Mouse (Mus musculus): Measurements from ENCODE around the gene Lmx1b. TPM values are rescaled to one million over a fixed set of nuclear protein-coding genes. Genes with fewer than 3 reads are reported as not detected.
A peak's percentile ranks its signal among the peaks of the same experiment; 100 is the strongest.

Lmx1b gene
- polyA plus RNA-seq, 1 experiment from 2014 or later: 8.6 TPM

DNA sequence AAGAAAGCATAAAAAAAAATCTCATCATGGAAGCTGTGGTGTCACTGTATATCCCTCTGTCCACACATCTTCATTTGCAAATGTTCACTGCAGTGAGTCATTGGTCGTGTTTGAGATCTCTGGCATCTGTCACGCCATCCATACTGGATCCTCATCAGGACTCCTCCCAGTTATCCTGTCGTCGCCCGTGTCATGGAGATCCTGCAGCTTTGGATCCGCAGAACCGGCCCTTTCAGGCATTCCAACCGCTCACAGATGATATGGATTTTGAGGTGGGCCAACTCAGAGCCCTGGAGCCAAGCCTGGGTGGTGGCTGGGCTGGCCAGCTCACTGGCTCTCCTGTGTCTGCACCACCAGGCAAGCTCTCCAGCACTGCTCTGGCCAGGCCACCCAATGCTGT is 84.7 kb downstream of the Lmx1b start:
- no peaks in the 10 kb centered on the region for H3K36me3 ChIP-seq
- peaks cover 11% of the 10 kb centered on the region; the same call in 1 of the 2 replicates for H3K27me3 ChIP-seq
- H3K27ac ChIP-seq: no peak overlapping the region
- no peaks in the 10 kb centered on the region for H3K9me3 ChIP-seq
- H3K4me2 ChIP-seq: no peak overlapping the region
- H3K9ac ChIP-seq (replicated peaks): no peak overlapping the region
- no peak overlapping the region for H3K4me3 ChIP-seq (replicated peaks)
- H3K4me1 ChIP-seq (replicated peaks): peaks cover 16% of the 10 kb centered on the region
- WGBS: 67% methylated on average over 8 of the region's 8 CpGs
- ATAC-seq (ENCODE audit: insufficient number of reproducible peaks, insufficient read depth, low FRiP score, low TSS enrichment, low read depth): no peak

DNA sequence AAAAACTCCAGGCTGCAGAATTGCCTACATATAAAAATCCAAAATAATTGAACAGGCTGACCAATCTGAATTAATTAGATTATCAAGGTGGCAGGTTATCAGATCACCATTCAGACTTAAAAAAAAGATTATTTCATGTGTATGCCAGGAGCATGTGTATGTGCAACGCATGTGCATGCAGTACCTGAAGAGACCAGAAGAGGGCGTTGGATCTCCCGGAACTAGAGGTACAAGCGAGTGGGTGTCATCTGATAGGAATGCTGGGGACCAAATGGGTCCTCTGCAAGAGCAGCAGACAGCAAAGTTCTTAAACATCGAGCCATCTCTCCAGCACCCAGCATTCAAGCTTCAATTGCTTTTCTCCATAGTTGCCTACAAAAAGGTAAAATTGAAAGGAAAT is 87.6 kb downstream of the Lmx1b start:
- no peak overlapping the region for H3K4me2 ChIP-seq
- no peak overlapping the region for H3K4me3 ChIP-seq (replicated peaks)
- peaks cover 5% of the 10 kb centered on the region; the same call in 1 of the 2 replicates for H3K27me3 ChIP-seq
- no peaks in the 10 kb centered on the region for H3K9me3 ChIP-seq
- no peak overlapping the region for H3K9ac ChIP-seq (replicated peaks)
- H3K4me1 ChIP-seq (replicated peaks): no peaks in the 10 kb centered on the region
- 55% methylated on average over 5 of the region's 5 CpGs for WGBS
- H3K27ac ChIP-seq: no peak overlapping the region
- no peak for ATAC-seq (ENCODE audit: insufficient number of reproducible peaks, insufficient read depth, low FRiP score, low TSS enrichment, low read depth)
- no peaks in the 10 kb centered on the region for H3K36me3 ChIP-seq

DNA sequence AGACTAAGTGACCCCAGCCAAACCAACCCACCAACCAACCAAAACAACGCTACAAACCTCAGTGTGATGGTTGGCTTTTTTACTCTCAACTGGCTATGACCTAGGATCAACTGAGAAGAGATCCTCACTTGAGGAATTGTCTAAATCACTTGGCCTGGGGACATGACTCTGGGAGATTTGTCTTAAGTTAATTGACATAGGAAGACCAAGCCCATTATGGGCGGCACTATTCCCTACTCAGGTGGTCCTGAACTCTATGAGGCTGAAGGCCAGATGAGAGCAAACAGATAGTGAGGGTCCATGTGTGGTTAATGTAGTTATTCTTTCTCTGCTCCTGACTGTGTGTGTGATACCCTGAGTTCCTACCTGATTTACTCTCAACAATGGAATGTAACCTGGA is 92.7 kb downstream of the Lmx1b start:
- Histone ChIP-seq H3K9me3 (no peaks in the 10 kb centered on the region), H3K4me2 (no peak overlapping the region), H3K36me3 (no peaks in the 10 kb centered on the region), H3K27ac (peak overlapping the region; percentile 66), H3K4me1 (replicated peaks) (peaks cover 40% of the 10 kb centered on the region), H3K4me3 (replicated peaks) (no peak overlapping the region), H3K27me3 (peaks cover 34% of the 10 kb centered on the region), H3K9ac (replicated peaks) (no peak overlapping the region)
- 90% methylated on average over 2 of the region's 2 CpGs for WGBS
- no peak for ATAC-seq (ENCODE audit: insufficient number of reproducible peaks, insufficient read depth, low FRiP score, low TSS enrichment, low read depth)

DNA sequence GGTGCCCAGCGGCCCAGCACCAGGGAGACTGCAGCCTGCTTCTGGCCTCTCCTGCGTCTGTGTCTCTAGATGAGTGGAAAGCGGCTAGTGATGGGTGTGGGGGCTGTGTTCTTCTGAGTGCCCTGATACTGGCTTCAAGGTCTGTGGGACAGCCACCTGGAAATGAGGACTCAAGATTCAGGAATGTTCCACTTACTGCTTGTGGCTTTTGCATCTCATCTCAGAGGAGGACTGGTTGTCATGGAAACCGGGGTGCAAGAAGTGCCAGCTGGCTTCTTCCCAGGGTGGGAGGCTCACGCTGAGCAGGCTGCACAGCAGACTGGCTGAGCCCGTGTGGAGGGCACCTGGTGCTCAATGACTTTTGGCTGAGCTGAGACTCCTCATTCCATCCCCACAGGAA is 93.4 kb downstream of the Lmx1b start:
- H3K27me3 ChIP-seq: peaks cover 36% of the 10 kb centered on the region
- no peak overlapping the region for H3K9ac ChIP-seq (replicated peaks)
- 20% methylated on average over 6 of the region's 6 CpGs for WGBS
- H3K4me1 ChIP-seq (replicated peaks): peaks cover 40% of the 10 kb centered on the region
- no peaks in the 10 kb centered on the region for H3K36me3 ChIP-seq
- no peak for ATAC-seq (ENCODE audit: insufficient number of reproducible peaks, insufficient read depth, low FRiP score, low TSS enrichment, low read depth)
- H3K27ac ChIP-seq: peak overlapping the region; percentile 66
- H3K4me3 ChIP-seq (replicated peaks): no peak overlapping the region
- peak overlapping the region; percentile 15; the same call in 1 of the 2 replicates for H3K4me2 ChIP-seq
- H3K9me3 ChIP-seq: no peaks in the 10 kb centered on the region

DNA sequence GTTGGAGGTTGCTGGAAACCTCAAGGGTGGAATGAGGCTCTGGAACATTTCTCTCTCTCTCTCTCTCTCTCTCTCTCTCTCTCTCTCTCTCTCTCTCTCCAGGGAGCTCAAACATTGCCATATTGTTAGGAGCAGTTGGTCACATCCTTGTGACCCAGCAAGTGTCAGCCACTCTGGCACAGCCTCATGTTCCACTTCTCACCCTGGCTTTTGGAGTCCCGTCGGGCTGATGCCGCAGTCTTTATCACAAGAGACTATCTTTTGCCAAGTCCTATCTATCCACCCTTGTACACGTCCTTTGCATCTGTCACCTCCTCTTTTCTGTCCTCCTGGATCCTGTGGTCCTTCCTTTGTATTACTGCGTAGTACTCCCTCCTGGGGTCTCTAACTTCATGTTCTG is 94.3 kb downstream of the Lmx1b start:
- ATAC-seq (ENCODE audit: insufficient number of reproducible peaks, insufficient read depth, low FRiP score, low TSS enrichment, low read depth): no peak
- peaks cover 42% of the 10 kb centered on the region for H3K27me3 ChIP-seq
- H3K4me2 ChIP-seq: no peak overlapping the region
- no peak overlapping the region for H3K9ac ChIP-seq (replicated peaks)
- 86% methylated on average over 5 of the region's 5 CpGs for WGBS
- H3K9me3 ChIP-seq: no peaks in the 10 kb centered on the region
- no peaks in the 10 kb centered on the region for H3K36me3 ChIP-seq
- peaks cover 40% of the 10 kb centered on the region for H3K4me1 ChIP-seq (replicated peaks)
- H3K27ac ChIP-seq: peak overlapping the region; percentile 66; the same call in 1 of the 2 replicates
- no peak overlapping the region for H3K4me3 ChIP-seq (replicated peaks)

DNA sequence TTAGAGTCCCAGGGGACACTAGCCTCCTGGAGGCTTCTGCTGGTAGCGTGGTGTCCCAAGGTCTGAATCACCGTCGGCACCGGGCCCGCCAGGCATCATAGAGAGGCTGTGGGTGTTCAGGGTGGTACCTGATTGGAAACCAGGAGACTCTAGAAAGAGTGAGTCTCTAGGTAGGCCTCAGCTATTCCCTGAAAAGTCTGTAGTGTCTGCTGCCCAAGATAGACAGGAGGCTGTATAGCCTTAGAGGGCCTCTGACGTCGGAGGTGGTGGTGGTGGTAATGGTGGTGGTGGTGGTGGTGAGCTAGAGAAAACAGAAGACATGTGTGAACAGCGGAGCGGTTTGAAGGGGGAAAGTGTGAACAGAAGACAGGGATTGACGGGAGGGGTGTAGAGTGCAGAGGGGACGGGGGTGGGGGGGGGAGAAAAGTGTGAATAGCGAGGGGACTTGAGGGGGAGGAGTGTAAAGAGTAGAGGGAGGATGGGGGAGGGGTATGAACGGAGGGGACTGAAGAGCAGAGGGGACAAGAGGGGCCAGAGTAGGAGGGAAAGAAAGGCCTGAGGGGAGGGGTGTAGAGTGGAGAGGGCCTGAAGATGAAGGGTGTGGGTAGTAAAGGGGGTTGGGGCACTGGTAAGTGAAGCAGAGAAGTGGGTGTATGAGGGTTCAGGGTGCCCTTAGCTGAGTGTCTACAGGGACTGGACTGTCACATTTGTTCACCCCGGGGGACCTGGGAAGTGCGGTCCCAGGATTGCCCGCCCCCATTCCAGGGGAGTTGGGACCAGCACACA is 95.3 kb downstream of the Lmx1b start:
- H3K4me2 ChIP-seq: peak overlapping the region; percentile 89
- peaks cover 49% of the 10 kb centered on the region for H3K27me3 ChIP-seq
- peaks cover 40% of the 10 kb centered on the region for H3K4me1 ChIP-seq (replicated peaks)
- ATAC-seq (ENCODE audit: insufficient number of reproducible peaks, insufficient read depth, low FRiP score, low TSS enrichment, low read depth): 0 out of 2 replicates have a peak, but pooled peaks have one; percentile 4
- 19% methylated on average over 16 of the region's 16 CpGs for WGBS
- H3K4me3 ChIP-seq (replicated peaks): peak overlapping the region; percentile 48
- no peaks in the 10 kb centered on the region for H3K36me3 ChIP-seq
- peak overlapping the region; percentile 62; the same call in 1 of the 2 replicates for H3K27ac ChIP-seq
- H3K9ac ChIP-seq (replicated peaks): 0 out of 2 replicates have a peak overlapping the region, but pooled peaks have one; percentile 53
- H3K9me3 ChIP-seq: no peaks in the 10 kb centered on the region

DNA sequence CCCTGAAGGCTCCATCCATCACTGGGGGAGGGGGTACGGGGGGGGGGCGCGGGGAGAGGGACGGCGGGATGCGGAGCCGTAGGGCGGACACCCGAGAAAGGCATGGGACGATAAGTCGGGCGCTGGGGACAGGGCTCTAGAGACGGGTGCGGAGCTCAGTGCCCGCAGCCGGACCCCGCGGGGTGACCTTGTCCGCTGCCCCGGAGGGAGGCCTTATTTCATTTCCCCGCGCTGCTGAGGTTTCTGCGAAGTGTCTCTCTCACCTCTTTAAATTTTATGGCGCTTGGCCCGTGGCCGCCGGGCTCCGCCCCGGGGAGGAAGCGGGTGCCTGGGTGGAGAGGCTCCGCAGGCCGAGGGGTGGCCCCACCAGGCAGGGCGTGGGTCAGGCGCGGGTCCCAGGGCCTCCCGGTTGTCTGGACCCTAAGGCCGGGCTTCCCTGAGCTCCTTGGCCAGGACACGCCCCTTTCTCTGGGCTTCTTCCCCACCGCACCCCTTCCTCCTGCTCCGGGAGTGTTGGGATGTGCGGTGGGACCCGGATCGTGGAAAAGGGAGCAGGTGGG is 96.0 kb downstream of the Lmx1b start:
- Histone ChIP-seq H3K9me3 (no peaks in the 10 kb centered on the region), H3K36me3 (no peaks in the 10 kb centered on the region), H3K27ac (peak overlapping the region; percentile 62; the same call in 1 of the 2 replicates), H3K9ac (replicated peaks) (peak overlapping the region; percentile 53), H3K4me3 (replicated peaks) (peak overlapping the region; percentile 48), H3K27me3 (peaks cover 55% of the 10 kb centered on the region), H3K4me2 (peak overlapping the region; percentile 89), H3K4me1 (replicated peaks) (peaks cover 40% of the 10 kb centered on the region)
- WGBS: under 1% methylated on average over 41 of the region's 43 CpGs
- peak; percentile 57; the same call in 1 of the 2 replicates for ATAC-seq (ENCODE audit: insufficient number of reproducible peaks, insufficient read depth, low FRiP score, low TSS enrichment, low read depth)

DNA sequence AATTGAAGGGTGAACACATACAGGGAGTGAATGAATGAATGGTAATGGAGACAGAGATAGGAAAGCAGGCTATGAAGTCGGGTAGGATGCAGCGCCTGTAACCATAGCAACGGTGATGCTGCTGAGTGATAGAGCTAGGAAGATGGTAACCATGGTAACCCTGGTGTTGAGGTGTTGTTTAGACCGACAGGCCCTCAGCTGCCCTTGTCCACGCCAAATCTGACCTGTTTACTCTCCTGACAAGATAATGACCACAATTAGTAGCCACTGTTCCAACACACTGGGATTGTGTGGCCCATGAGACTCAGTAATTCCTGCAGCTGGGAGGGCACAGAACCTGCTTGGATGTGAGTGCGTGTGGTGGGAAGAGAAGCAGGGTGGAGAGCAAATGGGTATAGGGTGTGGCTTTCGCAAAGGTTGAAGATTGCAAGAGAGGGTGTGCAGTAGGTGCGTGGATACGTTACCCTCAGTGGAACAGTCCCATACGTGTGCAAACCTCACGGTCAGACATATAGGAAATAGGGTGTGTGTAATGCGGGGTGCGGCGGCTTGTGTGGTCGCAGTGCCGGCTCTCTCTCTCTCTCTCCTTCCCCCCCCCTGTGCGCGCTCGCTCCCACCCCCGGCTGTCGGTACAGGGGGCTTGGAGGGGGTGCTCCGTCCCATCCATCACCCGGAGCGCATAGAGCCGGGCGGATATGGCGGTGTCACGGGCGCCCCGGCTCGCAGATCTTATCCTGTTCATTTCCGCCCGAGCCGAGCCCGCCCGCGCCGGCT is 96.7 kb downstream of the Lmx1b start:
- Histone ChIP-seq H3K9me3 (no peaks in the 10 kb centered on the region), H3K4me2 (peak overlapping the region; percentile 89), H3K36me3 (no peaks in the 10 kb centered on the region), H3K27me3 (peaks cover 60% of the 10 kb centered on the region), H3K4me3 (replicated peaks) (peak overlapping the region; percentile 48), H3K27ac (peak overlapping the region; percentile 62; the same call in 1 of the 2 replicates), H3K4me1 (replicated peaks) (peaks cover 40% of the 10 kb centered on the region), H3K9ac (replicated peaks) (peak overlapping the region; percentile 53)
- peak; percentile 67 for ATAC-seq (ENCODE audit: insufficient number of reproducible peaks, insufficient read depth, low FRiP score, low TSS enrichment, low read depth)
- under 1% methylated on average over 36 of the region's 38 CpGs for WGBS

DNA sequence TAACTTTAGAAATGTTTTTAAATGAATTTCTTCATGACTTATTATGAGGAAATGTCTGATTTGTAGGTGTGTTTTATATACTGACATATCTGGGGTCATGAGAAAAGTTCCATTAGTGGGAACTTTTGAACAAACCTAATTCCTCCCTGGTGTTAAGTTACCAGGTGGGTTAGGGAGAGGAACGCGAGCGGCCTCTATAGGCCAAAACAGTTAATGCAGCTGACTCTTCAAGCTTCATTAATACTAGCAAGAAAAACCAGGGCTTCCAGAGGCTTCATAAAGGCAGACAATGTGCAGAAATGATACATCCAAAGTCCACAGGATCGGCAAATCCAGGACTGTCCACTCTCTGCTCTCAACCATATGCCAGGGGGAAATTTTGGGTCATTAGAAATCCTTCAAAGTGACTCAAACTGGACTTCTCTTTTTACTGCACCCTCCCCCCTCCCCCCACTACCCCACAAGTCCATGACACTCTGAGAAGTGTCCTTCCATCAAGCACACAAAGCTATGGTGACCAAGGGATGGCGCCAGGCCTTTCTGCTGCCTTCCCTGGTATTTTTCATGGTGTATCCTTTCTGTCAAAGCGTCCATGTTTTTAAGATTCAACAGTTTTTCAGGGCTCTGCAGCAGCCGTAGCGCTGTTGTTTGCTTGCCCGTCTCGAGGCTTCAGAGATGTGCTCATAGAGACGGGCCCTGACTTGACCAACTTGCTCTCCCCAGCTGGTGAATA is 97.4 kb downstream of the Lmx1b start:
- WGBS: 3% methylated on average over 11 of the region's 11 CpGs
- no peak overlapping the region for H3K27ac ChIP-seq
- ATAC-seq (ENCODE audit: insufficient number of reproducible peaks, insufficient read depth, low FRiP score, low TSS enrichment, low read depth): no peak
- no peaks in the 10 kb centered on the region for H3K9me3 ChIP-seq
- peaks cover 61% of the 10 kb centered on the region for H3K27me3 ChIP-seq
- no peak overlapping the region; the same call in 1 of the 2 replicates for H3K4me3 ChIP-seq (replicated peaks)
- H3K4me2 ChIP-seq: peak overlapping the region; percentile 89
- H3K4me1 ChIP-seq (replicated peaks): peaks cover 40% of the 10 kb centered on the region
- no peak overlapping the region for H3K9ac ChIP-seq (replicated peaks)
- no peaks in the 10 kb centered on the region for H3K36me3 ChIP-seq

DNA sequence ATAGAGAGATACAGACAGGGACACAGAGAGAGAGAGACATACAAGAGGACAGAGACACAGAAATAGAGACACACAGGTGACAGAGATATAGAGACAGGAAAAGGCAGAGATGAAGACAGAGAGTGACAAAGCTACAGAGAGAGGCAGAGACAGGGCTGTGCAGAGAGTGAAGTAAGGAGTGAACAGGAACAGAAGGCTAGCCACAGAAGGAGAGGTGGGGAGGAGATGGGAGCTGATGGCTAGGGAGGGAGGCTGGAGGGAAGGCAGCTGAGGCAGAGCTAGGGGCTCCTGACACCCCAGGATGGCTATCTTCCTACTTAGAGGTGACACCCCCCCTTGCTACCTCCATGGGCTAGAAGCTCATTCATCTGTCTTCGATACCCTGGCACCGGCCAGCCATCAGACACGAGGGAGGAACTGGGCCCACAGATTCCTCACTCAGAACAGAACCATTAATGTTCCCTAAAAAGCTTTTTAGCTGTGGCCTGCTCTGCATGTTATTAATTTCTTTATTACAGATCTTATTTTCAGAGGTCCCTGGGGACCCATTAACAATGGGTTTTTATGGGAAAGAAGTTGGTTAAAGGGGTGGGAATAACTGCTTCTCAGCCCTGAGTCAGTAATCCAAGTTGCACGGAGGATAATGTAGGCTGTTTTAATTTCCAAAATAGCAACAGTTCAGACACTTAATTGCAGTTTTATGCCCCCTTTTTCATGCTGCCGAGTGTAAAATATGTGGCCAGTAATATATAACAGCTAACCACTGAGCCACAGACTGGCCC is 114.8 kb downstream of the Lmx1b start:
- no peak overlapping the region for H3K4me3 ChIP-seq (replicated peaks)
- H3K9ac ChIP-seq (replicated peaks): no peak overlapping the region
- H3K4me1 ChIP-seq (replicated peaks): peaks cover 10% of the 10 kb centered on the region
- peaks cover 22% of the 10 kb centered on the region for H3K9me3 ChIP-seq
- peaks cover 14% of the 10 kb centered on the region; the same call in 1 of the 2 replicates for H3K27me3 ChIP-seq
- no peak overlapping the region for H3K27ac ChIP-seq
- 37% methylated on average over 5 of the region's 5 CpGs for WGBS
- no peak for ATAC-seq (ENCODE audit: insufficient number of reproducible peaks, insufficient read depth, low FRiP score, low TSS enrichment, low read depth)
- no peak overlapping the region for H3K4me2 ChIP-seq
- no peaks in the 10 kb centered on the region for H3K36me3 ChIP-seq
